Mouse (Mus musculus): ENCODE data around the gene Tcta.
"Not testable (repeated sequence)": the region's sequence is repeated elsewhere in the genome, so short reads cannot be mapped to it uniquely, and the experiment has no call there.

The Tcta gene

DNA sequence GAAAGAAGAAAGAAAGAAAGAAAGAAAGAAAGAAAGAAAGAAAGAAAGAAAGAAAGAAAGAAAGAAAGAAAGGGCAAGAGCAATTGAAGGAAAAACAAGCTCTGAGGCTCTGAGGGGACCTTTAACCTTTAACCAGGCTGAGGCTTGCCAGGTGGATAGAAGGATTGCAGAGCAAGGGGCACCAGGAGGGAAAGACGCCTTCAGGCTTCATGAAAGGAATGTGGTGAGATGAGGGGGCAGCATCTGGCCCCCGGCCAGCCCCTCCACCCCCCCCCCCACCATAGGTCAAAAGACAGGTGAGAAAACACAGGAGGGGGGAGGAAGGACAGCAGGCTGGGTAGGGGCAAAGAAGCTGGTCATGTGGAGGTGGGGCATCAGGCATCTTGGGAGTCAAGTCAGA, 34.0 kb downstream of the Tcta start:
- no peak for DNase-seq (ENCODE audit: low read depth, low spot score)

DNA sequence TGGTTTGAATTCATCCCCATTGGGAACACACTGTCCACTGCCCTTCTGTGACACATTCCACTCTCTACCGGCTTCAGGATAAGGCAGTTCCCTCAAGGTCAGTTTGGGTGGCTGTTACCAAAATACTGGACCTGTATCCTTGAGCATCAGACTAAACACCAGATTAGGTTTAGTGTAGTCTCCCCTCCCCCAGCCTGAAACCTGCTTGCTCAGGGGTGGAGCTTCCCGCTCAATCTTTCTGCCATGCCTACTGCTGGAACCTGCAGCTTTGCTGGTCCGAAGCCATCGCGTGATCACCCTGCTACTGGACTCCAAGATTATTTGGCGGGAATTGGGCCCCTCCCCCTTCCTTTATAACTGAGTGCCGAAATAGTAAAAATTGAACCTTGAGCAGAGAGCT, 37.3 kb downstream of the Tcta start:
- DNase-seq (ENCODE audit: low read depth, low spot score): not testable (repeated sequence)

DNA sequence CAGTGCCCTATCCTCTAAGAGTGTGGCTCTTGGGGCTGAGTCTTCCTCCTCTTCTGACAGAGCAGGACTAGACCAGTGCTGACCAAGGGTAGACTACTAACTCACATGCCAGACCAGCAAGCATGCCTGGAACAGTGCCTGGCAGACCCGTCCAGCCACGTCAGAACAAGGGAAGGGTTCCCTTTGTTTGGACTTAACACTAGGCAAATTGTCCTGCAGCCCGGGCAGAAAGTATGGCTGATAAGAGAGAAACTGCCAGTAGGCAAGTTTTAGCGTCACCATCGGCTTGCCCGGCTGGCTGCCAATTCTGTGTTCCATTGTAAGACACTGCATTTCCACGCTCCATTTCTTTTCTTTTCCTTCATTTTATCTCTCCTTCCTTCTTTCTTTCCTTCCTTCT, 38.3 kb downstream of the Tcta start:
- DNase-seq (ENCODE audit: low read depth, low spot score): no peak

DNA sequence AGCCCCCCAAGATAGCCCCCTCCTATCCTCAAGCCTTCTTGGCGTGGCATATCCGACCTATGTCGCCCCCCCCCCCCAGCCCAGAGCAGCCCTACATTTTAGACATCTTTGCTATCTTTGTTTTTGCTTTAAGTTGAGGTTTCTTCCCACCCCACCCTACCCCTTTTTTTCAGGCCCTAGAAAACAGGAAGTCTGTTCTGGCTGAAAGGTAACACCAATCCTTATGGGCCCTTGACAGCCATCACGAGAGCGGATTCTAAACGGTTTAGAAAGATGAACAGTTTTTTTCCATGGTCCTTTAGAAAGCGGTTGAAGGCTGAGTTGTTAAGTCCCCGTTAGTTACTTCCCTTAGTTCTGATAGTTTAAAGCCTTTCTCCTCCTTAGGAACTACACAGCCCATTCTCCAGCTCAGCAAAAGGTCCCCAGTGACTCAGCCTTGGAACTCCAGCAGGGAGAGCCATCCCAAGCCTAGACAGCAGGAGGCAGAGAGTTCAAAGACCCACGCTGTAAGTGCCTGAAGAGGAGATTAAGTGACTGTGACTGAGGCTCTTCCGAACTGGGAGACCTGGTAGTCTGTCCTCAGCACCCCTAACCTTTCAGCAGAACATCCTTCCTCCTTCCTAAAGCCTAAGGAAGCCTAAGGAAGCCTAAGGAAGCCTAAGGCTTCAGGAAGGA, 39.6 kb downstream of the Tcta start:
- DNase-seq (ENCODE audit: low read depth, low spot score): no peak

DNA sequence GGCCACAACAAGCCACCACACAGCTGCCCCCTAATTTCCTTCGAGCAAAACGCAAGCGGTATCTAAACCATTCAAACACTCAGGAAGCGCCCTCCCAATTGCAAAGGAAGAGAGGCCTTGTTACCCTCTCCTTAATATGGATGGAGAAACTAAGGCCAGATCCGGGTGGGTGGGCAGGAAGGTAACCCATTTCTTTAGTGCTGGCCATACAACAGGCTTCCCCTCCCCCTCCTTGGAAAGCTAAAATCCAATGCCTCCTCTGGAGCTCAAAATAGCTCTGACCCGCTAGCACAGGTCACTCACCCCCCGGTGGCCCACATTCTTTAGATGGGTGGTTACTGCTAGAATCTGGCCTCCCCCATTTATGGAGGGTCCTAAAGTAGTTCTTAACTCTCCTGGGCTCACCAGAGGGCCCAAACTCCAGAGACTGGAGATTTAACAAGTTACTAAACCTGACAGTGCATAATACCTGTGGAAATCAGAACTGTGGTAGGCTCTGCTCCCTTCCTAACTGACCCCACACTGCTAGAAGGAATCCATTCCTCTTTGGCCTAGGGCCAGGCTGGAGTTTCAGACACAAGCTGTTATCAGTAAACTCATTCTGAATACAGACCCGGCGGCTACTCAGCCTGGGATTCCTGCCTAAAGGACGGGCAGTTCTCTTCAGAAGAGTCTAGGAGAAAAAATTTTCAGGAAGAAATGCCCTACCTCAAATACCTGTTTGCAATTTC, 41.6 kb downstream of the Tcta start:
- DNase-seq (ENCODE audit: low read depth, low spot score): no peak

DNA sequence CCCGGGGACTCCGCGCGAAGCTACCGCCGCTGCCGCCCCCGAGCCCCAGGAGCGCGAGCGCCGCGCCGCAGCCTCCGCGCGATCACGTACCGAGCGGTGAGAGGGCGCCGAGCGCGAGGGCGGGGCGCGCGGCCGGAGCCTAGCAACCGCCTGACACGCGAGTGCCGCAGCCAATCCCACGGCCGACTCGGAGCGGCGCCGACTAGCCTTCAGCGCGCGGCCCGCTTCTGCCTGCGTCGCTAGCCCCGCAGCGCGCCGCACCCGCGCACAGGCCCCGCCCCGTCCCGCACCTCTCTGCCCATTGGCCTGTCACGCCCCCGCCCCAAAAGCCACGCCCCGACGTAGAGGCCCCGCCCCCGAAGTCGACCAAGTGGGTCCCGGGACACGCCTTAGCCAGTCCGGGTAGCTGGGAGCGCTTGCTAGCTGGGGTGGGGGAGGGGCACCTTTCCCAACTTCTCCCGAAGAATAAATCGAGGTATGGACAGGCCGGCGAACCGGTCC, 42.2 kb downstream of the Tcta start, which contains the start of gene Dag1:
TSS of gene Dag1 (minus strand) at position 269 of the 501 bp plus-strand sequence.
- peak; percentile 96 for DNase-seq (ENCODE audit: low read depth, low spot score)

DNA sequence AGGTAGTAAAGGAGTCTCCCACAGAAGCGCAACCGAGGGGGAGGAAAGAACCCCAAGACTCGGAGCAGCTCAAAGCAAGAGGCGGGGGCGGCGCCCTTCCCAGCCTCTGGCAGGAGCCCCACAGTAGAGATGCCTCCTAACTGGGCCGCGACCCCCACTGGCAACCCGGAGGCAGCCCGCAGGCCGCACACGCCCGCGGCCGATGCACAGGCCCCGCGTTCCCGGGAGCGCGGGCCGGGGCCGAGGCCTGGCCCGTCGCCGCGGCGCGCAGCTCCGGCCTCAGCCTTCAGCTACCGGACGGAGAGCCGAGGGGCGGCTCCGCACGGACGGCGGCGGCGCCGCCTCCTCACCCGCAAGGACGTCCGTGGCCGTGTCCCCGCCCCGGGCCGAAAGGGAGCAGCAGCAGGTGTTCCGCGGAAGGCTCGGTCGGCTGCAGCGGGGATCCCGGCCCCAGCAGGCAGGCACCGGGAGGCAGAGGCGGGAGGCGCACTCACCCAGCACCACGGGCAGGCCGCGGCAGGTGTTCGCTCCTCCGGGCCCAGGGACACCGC, 42.8 kb downstream of the Tcta start:
- no peak for DNase-seq (ENCODE audit: low read depth, low spot score)

DNA sequence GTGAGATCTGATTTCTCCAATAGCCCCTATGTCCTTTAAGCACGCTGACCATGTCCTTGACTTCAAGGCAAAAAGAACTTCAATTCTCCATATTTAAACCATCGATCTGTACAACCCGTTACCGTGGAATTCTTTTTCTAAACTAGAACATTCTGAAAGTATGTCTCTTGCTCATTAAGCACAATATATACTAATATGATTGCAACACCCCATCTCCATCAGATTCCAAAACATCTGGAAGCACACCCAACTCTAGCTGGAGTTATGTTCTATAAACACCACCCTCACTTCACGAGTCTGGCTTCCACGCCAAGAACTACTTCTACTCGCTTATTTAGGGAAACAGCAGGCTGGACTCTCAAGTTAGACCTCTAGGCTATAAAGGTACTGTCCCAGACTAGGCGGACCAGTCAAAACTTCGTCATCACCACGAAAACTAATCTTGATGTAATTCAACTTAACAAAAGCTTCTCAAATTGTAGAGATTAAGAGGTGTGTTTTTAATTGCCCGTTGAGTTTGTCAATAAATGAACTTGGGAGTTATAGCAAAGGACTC, 43.4 kb downstream of the Tcta start:
- no peak for DNase-seq (ENCODE audit: low read depth, low spot score)

DNA sequence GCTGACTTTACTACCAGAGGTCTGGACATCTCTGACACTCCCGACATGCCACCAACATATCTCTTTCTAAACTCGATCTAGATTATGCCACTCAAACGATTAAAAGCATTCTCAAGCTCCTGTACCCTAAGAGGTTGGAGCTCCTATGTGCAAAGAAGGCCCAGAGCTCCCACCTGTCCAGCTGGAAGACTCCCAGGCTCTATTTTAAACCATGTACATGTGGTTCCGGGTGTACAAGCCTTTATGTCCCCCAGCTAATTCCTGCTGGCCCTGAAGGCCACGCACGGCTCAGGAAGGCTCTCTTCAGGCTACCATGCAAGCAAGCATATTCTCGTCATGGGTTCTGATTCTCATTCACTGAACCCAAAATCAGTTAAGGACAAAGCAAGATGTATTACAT, 44.1 kb downstream of the Tcta start:
- DNase-seq (ENCODE audit: low read depth, low spot score): no peak

DNA sequence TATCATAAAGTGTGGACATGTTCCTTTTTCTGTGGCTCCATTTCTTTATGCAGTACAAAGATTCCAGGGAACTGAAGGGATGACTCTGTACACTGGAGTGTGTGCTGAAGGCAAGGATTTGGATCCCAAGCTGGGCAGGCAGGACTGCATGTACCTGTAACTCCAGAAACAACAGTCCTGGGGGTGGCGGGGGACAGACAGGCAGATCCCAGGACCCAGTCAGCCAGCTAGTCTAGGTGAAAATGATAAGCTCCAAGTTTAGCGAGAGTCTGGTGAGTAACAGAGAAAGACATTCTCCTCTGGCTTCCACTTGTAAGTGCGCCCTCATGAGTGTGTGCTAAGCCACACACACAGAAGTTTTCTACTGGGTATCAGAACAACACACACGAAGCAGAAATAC, 45.4 kb downstream of the Tcta start:
- DNase-seq (ENCODE audit: low read depth, low spot score): no peak
